Mouse (Mus musculus) kidney, adult 18-20 months (tissue): ENCODE measurements around the gene Arap1.

Experiments
- DNase-seq: peaks from one replicate; pipeline ENCODE4 v3.0.0; 2021

Gene Arap1

GRCm38 (mm10) chr7:101367901-101368852 lies 20.3 kb downstream of the Arap1 start:
- DNase-seq = no peak

DNA sequence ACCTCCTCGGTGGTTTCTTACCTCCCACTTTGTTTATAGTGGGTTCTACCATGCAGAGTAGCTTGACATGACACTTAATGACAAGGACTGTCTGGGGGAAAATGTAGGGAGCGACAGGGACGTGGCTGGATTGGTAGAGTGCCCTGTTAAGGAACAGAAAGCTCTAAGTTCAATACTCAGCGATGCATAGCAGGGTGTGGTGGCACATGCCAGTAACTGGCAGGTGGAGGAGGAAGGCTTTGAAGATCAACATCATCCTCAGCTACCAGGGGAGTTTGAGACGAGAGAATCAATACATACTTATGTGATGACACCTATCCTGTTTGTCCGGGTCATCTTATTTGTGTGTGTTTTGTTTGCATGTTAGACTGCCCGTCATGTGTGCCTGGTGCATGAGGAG lies 21.8 kb downstream of the Arap1 start:
- DNase-seq = no peak

- DNase-seq = no peak
Observed at GRCm38 (mm10) chr7:101373082-101373481, 25.2 kb downstream of the Arap1 start.

DNA sequence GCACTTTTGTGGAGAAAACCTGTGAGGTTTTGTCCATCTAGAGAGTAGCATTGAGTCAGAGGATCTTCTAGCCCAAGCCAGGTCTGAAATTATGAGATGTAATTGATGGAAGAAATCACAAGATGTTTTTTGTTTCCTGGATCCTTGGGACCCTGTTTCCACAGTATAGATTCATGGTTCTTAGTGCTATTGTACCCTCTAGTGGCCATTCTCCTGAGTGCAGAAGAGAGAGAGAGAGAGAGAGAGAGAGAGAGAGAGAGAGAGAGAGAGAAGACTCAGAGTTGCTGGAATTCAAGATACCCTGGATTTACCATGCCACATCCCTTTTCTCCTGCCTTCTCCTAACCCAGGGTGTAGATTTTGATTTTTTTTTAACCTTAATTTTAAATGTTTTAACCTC lies 26.3 kb downstream of the Arap1 start:
- no peak for DNase-seq

- DNase-seq = no peak
Observed at GRCm38 (mm10) chr7:101376701-101377340, 29.0 kb downstream of the Arap1 start.

DNA sequence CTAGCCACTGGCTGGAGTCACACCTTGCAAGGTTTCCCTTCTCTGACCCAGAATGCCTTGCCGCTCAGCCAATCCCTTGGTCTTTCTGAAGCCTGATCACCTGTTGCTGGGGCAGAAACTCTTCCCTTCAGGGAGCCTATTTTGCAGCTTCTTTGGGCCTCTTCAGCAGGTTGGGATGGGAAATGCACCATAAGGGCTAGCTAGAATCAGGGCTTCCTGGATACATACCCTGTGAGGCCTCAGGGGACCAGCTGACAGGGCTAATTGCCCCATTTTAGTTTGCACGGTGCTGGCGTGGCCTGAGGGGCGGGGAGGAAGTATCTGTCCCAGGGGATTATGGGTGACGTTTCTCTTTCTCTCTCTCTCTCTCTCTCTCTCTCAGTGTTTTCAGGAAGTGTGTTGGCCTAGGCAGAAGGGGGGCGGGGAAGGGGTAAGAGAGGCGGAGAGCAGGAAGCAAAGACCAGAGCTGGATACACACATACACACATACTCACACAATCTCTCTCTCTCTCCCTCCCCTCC lies 29.9 kb downstream of the Arap1 start:
- peak; percentile 85 for DNase-seq

GRCm38 (mm10) chr7:101378285-101378684 lies 30.4 kb downstream of the Arap1 start:
- DNase-seq = no peak

GRCm38 (mm10) chr7:101378796-101379465 lies 31.1 kb downstream of the Arap1 start:
- DNase-seq = no peak

- no peak for DNase-seq
Observed at GRCm38 (mm10) chr7:101379732-101380131, 31.9 kb downstream of the Arap1 start.

- peak; percentile 69 for DNase-seq
Observed at GRCm38 (mm10) chr7:101381512-101381911, 33.6 kb downstream of the Arap1 start.

GRCm38 (mm10) chr7:101382378-101382777 lies 34.5 kb downstream of the Arap1 start:
- DNase-seq = peak; percentile 50

DNA sequence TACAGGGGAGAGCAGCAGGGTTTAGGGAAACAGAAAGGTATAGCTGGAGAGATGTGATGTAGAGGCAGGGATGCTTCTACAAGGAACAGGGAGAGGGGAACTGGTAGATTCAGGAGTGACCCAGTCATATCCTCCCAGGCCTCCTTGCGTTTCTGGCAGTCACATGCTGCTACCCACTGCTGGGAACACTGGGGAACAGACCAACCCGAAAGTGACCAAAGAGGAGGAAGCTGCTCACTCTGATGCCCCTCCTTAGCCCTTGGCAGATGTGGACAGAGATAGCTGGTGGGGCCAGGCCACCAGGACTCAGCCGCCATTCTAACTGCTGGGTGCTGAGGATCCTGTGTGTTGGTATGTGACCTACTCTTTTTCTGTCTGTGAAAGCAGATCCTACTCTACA lies 35.9 kb downstream of the Arap1 start:
- DNase-seq = no peak

GRCm38 (mm10) chr7:101384931-101385330 lies 37.1 kb downstream of the Arap1 start:
- DNase-seq = no peak

GRCm38 (mm10) chr7:101385331-101385733 lies 37.5 kb downstream of the Arap1 start:
- no peak for DNase-seq

DNA sequence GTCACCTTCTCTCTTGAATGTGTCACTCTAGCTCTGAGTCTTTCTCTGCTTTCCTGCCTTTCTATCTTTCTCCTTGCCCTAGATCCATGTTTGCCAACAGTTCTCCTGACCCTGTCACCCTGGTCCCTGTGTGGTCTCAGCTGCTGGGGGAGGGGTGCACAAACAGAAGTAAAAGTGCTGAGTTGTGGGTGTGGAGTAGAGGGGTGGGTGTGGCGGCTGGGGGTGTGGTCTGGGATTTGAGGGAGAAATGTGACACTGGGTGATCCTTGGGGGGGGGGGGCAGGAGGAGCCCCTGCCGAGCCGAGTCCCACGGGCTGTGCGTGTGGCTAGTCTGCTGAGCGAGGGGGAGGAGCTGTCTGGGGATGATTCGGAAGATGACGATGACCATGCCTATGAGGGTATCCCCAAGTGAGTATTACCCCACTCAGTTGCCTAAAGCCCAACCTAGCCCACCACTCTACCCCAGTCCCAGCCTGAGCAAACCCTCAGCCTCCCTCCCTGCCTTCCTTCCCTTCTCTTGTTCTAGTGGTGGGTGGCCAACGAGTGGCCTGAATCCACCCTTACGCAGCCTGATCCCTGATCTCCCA lies 38.1 kb downstream of the Arap1 start:
- no peak for DNase-seq

DNA sequence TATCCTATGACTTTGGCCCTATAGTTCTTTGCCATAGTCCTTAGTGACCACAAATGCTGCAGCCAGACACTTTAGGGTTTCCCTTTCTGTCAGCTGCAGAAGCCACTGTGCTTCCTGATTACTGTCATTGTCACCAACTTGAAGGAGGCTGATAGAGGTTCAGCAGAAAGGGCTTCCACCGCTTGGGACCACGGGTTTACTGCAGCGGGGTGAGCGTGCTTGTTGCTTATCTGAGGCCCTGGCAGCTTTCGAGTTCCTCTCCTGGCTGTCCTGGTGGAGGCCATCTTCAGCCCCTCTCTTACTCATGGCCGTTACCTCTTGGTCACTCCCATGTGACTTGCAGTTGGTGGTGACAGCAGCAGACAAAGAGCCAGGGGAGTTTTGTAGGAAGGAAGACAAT lies 41.4 kb downstream of the Arap1 start:
- no peak for DNase-seq

GRCm38 (mm10) chr7:101391909-101392479 lies 44.1 kb downstream of the Arap1 start:
- no peak for DNase-seq

DNA sequence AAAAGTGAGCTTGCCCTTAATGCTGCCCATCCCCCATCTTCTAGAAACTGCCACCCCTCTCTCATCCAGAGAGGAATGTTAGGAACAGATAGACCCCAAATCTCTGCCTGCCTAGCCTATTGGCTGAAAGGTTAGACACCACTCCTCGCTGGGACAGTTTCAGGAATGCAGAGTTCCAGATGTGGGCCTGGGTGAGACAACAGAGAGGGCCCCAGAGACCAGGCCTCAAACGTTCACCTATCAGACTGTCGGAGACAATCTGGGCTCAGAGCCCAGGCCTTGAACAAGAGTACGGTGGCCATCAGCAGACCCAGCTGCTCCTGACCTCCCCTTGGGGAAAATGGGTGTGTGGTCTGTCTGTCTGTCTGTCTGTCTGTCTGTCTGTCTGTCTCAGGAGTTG lies 45.1 kb downstream of the Arap1 start:
- no peak for DNase-seq

DNA sequence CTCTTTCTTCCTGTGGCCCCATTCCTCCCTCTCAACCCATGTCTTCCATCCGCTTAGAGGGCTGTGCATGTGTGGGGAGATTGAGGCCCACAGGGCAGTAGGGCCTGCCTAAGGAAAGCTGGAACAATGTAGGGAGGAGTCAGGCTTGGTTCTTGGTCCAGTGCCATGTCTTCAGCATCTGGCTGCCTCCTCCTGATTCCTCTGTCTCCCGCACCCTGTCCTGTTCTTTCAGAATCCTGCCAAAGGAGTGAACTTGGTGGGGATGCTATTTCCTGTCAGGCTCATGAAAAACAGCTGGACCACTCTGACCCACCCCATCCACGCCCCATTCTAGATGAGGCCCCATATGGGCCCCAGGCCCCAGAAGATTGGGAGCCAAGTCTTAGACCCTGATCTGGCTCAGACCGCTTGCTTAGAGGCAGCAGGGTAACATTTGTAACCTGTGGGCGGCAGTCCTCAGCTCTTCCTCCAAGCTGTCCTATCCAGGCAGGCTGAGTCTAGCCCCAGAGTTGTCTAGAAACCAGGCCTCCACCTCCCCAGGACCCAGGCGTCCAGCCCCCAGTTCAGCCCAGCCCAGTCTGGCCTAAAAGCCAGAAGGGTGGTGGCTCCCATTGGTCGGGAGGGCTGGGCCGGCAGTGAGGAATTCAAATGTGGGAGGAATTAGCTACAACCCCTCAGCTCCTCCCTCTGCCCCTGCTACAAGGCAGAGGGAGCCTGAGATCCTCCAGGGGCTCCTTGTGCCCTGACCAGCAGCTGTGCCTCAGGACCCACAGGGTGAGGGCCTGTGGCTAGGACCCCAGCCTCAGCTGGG lies 46.0 kb downstream of the Arap1 start:
- peak; percentile 25 for DNase-seq

GRCm38 (mm10) chr7:101394569-101394968 lies 46.7 kb downstream of the Arap1 start:
- no peak for DNase-seq

DNA sequence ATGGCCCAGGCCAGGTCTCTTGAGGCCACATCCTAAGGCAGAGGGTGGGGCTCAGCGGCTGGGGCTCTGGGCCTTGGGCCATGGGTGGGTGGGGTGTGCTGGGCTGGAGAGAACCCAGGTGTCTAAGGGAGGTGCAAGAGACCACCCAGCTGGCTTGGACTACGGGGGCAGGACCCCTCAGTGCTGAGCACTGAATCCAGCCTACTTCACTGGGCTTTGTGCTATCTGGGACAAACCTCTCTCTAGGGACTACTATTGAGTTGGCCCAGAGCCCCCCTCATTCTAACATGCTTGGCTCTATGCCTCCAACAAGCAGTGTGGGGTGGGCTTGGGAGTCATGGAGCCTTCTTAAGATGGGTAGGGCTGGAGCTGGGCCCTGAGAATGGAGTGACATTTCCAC lies 47.6 kb downstream of the Arap1 start:
- DNase-seq = no peak

- no peak for DNase-seq
Observed at GRCm38 (mm10) chr7:101397175-101397574, 49.3 kb downstream of the Arap1 start.
